Mouse (Mus musculus) MEL (cell line): ENCODE data around the gene Mpc1. TPM values are rescaled to one million over a fixed set of nuclear protein-coding genes. Genes with fewer than 3 reads are reported as not detected.

Experiments used
- DNase-seq: peaks from one replicate; pipeline ENCODE4 v3.0.0; 2011; ENCODE audit warnings: low read depth, low spot score
- H3K27ac ChIP-seq: 2 replicates; pipeline ENCODE4 v1.5.1; 2012; ENCODE audit warnings: low read depth, mild to moderate bottlenecking, control low read depth, low read length, moderate library complexity; ENCODE audit not compliant: control insufficient read depth
- H3K27me3 ChIP-seq, 2 experiments: fragments of 150-350 bp in 1 of 2; sonication (generic) in 1 of 2; 2 replicates each; pipeline ENCODE4 v1.6.1; 2012; ENCODE audit warnings: low read length in 2 of 2, mild to moderate bottlenecking in 2 of 2, improper control_type of control experiment in 1 of 2, moderate library complexity in 1 of 2; ENCODE audit not compliant: insufficient read depth in 2 of 2, control insufficient read depth in 1 of 2
- H3K36me3 ChIP-seq, 2 experiments: 2 replicates each; pipeline ENCODE4 v1.6.1; 2012 to 2014; ENCODE audit warnings: low read length in 2 of 2, improper control_type of control experiment in 1 of 2, inconsistent platforms in 1 of 2, mild to moderate bottlenecking in 1 of 2; ENCODE audit not compliant: insufficient read depth in 2 of 2, control insufficient read depth in 1 of 2
- H3K4me1 ChIP-seq, 2 experiments: fragments of 150-350 bp in 1 of 2; sonication (generic) in 1 of 2; 2 replicates each; pipeline ENCODE4 v1.6.1; 2012; ENCODE audit warnings: low read length in 2 of 2, improper control_type of control experiment in 1 of 2, mild to moderate bottlenecking in 1 of 2; ENCODE audit not compliant: insufficient read depth in 2 of 2, control insufficient read depth in 1 of 2
- H3K4me3 ChIP-seq, 2 experiments: fragments of 150-350 bp in 1 of 2; sonication (generic) in 1 of 2; 2 replicates each; pipeline ENCODE4 v1.5.1; 2012; ENCODE audit warnings: low read depth in 2 of 2, low read length in 2 of 2, mild to moderate bottlenecking in 2 of 2, moderate library complexity in 2 of 2, control low read depth in 1 of 2, improper control_type of control experiment in 1 of 2; ENCODE audit not compliant: control insufficient read depth in 1 of 2, insufficient read depth in 1 of 2
- H3K79me2 ChIP-seq: 2 replicates; pipeline ENCODE4 v1.6.1; 2012; ENCODE audit warnings: mild to moderate bottlenecking, low read length, moderate library complexity; ENCODE audit not compliant: control insufficient read depth, poor library complexity, insufficient read depth
- H3K9ac ChIP-seq: 2 replicates; pipeline ENCODE4 v1.6.1; 2012; ENCODE audit warnings: low read depth, mild to moderate bottlenecking, control low read depth, low read length, moderate library complexity; ENCODE audit not compliant: control insufficient read depth, poor library complexity, severe bottlenecking
- H3K9me3 ChIP-seq: fragments of 150-350 bp; sonication (generic); replicated peaks from 2 replicates; pipeline ENCODE4 v1.6.1; 2012; ENCODE audit warnings: mild to moderate bottlenecking, low read length, improper control_type of control experiment, moderate library complexity; ENCODE audit not compliant: insufficient read depth
- BHLHE40 ChIP-seq: IDR thresholded peaks from 2 replicates; pipeline ENCODE4 v1.6.1; 2012; ENCODE audit warnings: low read depth, mild to moderate bottlenecking, inconsistent platforms, low read length, improper control_type of control experiment, borderline replicate concordance
- CHD1 ChIP-seq: IDR thresholded peaks from 2 replicates; pipeline ENCODE4 v1.6.1; 2012; ENCODE audit warnings: low read depth, mild to moderate bottlenecking, inconsistent platforms, low read length, improper control_type of control experiment
- EP300 ChIP-seq, 2 experiments: IDR thresholded peaks; 2 replicates each; pipeline ENCODE4 v1.6.1; 2011; ENCODE audit warnings: improper control_type of control experiment in 2 of 2, low read length in 2 of 2, low read depth in 1 of 2, mild to moderate bottlenecking in 1 of 2
- MAFK ChIP-seq: IDR thresholded peaks from 2 replicates; pipeline ENCODE4 v1.6.1; 2011; ENCODE audit warnings: low read depth, mild to moderate bottlenecking, low read length, improper control_type of control experiment, borderline replicate concordance
- MEF2A ChIP-seq: IDR thresholded peaks from 2 replicates; pipeline ENCODE4 v1.6.1; 2014; ENCODE audit warnings: low read depth, mild to moderate bottlenecking, inconsistent platforms, low read length, improper control_type of control experiment; ENCODE audit not compliant: poor library complexity, insufficient replicate concordance, severe bottlenecking; ENCODE audit errors: extremely low read depth
- MYB ChIP-seq: IDR thresholded peaks from 2 replicates; pipeline ENCODE4 v1.6.1; 2011; ENCODE audit warnings: mild to moderate bottlenecking, low read depth, low read length, improper control_type of control experiment
- POLR2A ChIP-seq, 2 experiments: IDR thresholded peaks; 2 replicates each; pipeline ENCODE4 v1.6.1; 2011 to 2012; ENCODE audit warnings: low read length in 2 of 2, mild to moderate bottlenecking in 2 of 2, control low read depth in 1 of 2, improper control_type of control experiment in 1 of 2, low read depth in 1 of 2, moderate library complexity in 1 of 2; ENCODE audit not compliant: control insufficient read depth in 1 of 2, insufficient read depth in 1 of 2, poor library complexity in 1 of 2
- RCOR1 ChIP-seq: IDR thresholded peaks from 2 replicates; pipeline ENCODE4 v1.6.1; 2012; ENCODE audit warnings: low read depth, mild to moderate bottlenecking, inconsistent platforms, low read length, improper control_type of control experiment
- SIN3A ChIP-seq: IDR thresholded peaks from 2 replicates; pipeline ENCODE4 v1.6.1; 2012; ENCODE audit warnings: low read length, improper control_type of control experiment, inconsistent platforms
- TAL1 ChIP-seq: IDR thresholded peaks from 2 replicates; pipeline ENCODE4 v1.6.1; 2012; ENCODE audit warnings: mild to moderate bottlenecking, inconsistent platforms, low read length, moderate library complexity, mixed read lengths
- USF1 ChIP-seq: IDR thresholded peaks from 2 replicates; pipeline ENCODE4 v1.6.1; 2014; ENCODE audit warnings: low read depth, mild to moderate bottlenecking, inconsistent platforms, low read length, improper control_type of control experiment, moderate library complexity
- ZC3H11A ChIP-seq: IDR thresholded peaks from 2 replicates; pipeline ENCODE4 v1.6.1; 2012; ENCODE audit warnings: low read depth, mild to moderate bottlenecking, inconsistent platforms, low read length, improper control_type of control experiment
- ZNF384 ChIP-seq: IDR thresholded peaks from 2 replicates; pipeline ENCODE4 v1.6.1; 2012; ENCODE audit warnings: low read depth, mild to moderate bottlenecking, inconsistent platforms, low read length, improper control_type of control experiment
- polyA plus RNA-seq, 2 experiments: library from polyadenylated mRNA; stranded (reverse) in 1 of 2; unstranded in 1 of 2; fragments of >175 nt in 1 of 2; fragments of >200 nt in 1 of 2; gene quantifications; 2 replicates each; pipeline versions ENCODE4 v1.2.1 to v1.2.4; 2012; ENCODE audit warnings: low replicate concordance in 2 of 2, low read depth in 1 of 2; ENCODE audit not compliant: insufficient read length in 2 of 2, insufficient read depth in 1 of 2, missing spikeins in 1 of 2
- total RNA-seq: library from RNA; depleted of rRNA; stranded (reverse); fragments of 300-350 nt; gene quantifications from 2 replicates; pipeline ENCODE4 v1.2.3, GENCODE M21; 2012

Mpc1 gene
- total and polyA plus RNA-seq, 3 experiments, result 56.2 to 89.6 TPM; not detected in 1

GRCm38 (mm10) chr17:8340407-8341359 is 58.0 kb downstream of the Mpc1 start:
- no peaks in the 10 kb centered on the region for H3K4me1 ChIP-seq
- no peaks in the 10 kb centered on the region for H3K9me3 ChIP-seq
- no peak for DNase-seq
- no peak overlapping the region for H3K9ac ChIP-seq
- H3K27ac ChIP-seq, result no peak overlapping the region
- TF ChIP-seq TAL1 (no peak), CHD1 (no peak), MYB (no peak), RCOR1 (no peak)
- H3K79me2 ChIP-seq, result no peaks in the 10 kb centered on the region
- H3K36me3 ChIP-seq, result no peaks in the 10 kb centered on the region
- no peak overlapping the region for H3K4me3 ChIP-seq
- H3K27me3 ChIP-seq, result no peaks in the 10 kb centered on the region

- Histone ChIP-seq H3K79me2 (no peaks in the 10 kb centered on the region), H3K4me1 (no peaks in the 10 kb centered on the region), H3K4me3 (no peak overlapping the region), H3K9ac (no peak overlapping the region), H3K27ac (no peak overlapping the region), H3K27me3 (no peaks in the 10 kb centered on the region), H3K9me3 (no peaks in the 10 kb centered on the region), H3K36me3 (no peaks in the 10 kb centered on the region)
- TF ChIP-seq SIN3A (no peak), EP300 (IDR thresholded peaks at IDR 0.05; ENCODE audit: low read depth in 1 of 2, low read length in 2 of 2) (no peak), MEF2A (no peak), BHLHE40 (no peak), USF1 (no peak), MAFK (no peak), CHD1 (no peak), ZNF384 (no peak), RCOR1 (no peak), ZC3H11A (no peak), POLR2A (IDR thresholded peaks at IDR 0.05; ENCODE audit: control insufficient read depth in 1 of 2, insufficient read depth in 1 of 2, low read depth in 1 of 2, low read length in 2 of 2, poor library complexity in 1 of 2) (no peak)
- no peak for DNase-seq
These were observed 58.8 kb downstream of the Mpc1 start for GRCm38 (mm10) chr17:8341360-8341963.
